In genomic region chr4:64087675-64088074, GRCm38 (mm10) we compare ENCODE assay signal across 21 mouse cellular contexts. TPM values are rescaled to one million over a fixed set of nuclear protein-coding genes. Genes with fewer than 3 reads are reported as not detected.
DNase-seq lines count a peak whose midpoint lies in the region; TF ChIP-seq lines count a peak whose summit lies in the region.
"Had no signal": no experiment of that assay in that cellular context is flagged by ENCODE, and none has a peak within 500 bp of the region (broad histone marks: within the 10 kb centered on the region; RNA-seq: fewer than 3 reads in every experiment).

No protein-coding gene starts in this region.

- H3K9me3 ChIP-seq in CH12.LX (replicated peaks; ENCODE audit: low read length), result no peaks in the 10 kb centered on the region
- H3K9me3 ChIP-seq: G1E; heart, embryonic 12.5 days; heart, embryonic 15.5 days; hindbrain, embryonic 15.5 days had no signal

- no peaks in the 10 kb centered on the region for H3K27me3 ChIP-seq in CH12.LX (replicated peaks)
- H3K27me3 ChIP-seq: heart, embryonic 12.5 days; heart, embryonic 15.5 days; hindbrain, embryonic 15.5 days had no signal

- dilution Hi-C loops in CH12.LX (cut with MboI; ENCODE audit: extremely low pct_ligation_motif_present, extremely low pct_unique_long_range_greater_than_20kb, low sequenced_read_pairs), result no loop called here

- peak; percentile 95 for TF ChIP-seq EP300 in CH12.LX (IDR thresholded peaks at IDR 0.05; ENCODE audit: low read length)

- no peak for TF ChIP-seq RAD21 in CH12.LX (IDR thresholded peaks at IDR 0.05; ENCODE audit: low read depth, low read length)

- no peak for TF ChIP-seq POLR2A in CH12.LX (IDR thresholded peaks at IDR 0.05; ENCODE audit: low read depth, low read length)

- intact Hi-C loops in left cerebral cortex, adult 2 months (cut with DNase I), result no loop called here

- peaks cover 0 to 10% of the 10 kb centered on the region in 2 experiments; a peak in 2 of 4 replicates for H3K4me1 ChIP-seq in CH12.LX (ENCODE audit: control insufficient read depth in 1 of 2, insufficient read depth in 2 of 2)
- H3K4me1 ChIP-seq: heart, embryonic 12.5 days; heart, embryonic 15.5 days; hindbrain, embryonic 15.5 days had no signal

- no peaks in the 10 kb centered on the region for H3K36me3 ChIP-seq in CH12.LX (replicated peaks in 1 of 2; ENCODE audit: control insufficient read depth in 1 of 2, insufficient read depth in 1 of 2, low read length in 1 of 2)
- H3K36me3 ChIP-seq: G1E; heart, embryonic 12.5 days; heart, embryonic 15.5 days; hindbrain, embryonic 15.5 days had no signal

- H3K27ac ChIP-seq in CH12.LX (ENCODE audit: insufficient read depth, low read depth), result no peak overlapping the region
- H3K27ac ChIP-seq in left cerebral cortex, adult 2 months, result no peak overlapping the region
- H3K27ac ChIP-seq: heart, embryonic 15.5 days; hindbrain, embryonic 15.5 days had no signal

- no peak overlapping the region for H3K4me3 ChIP-seq in CH12.LX (replicated peaks in 1 of 3; ENCODE audit: low read depth in 2 of 3, low read length in 2 of 3, poor library complexity in 1 of 3)
- no peak overlapping the region for H3K4me3 ChIP-seq in left cerebral cortex, adult 2 months
- H3K4me3 ChIP-seq: heart, embryonic 12.5 days; heart, embryonic 15.5 days; hindbrain, embryonic 15.5 days had no signal

- in situ Hi-C loops in CH12.LX (cut with MboI; ENCODE audit: low pct_ligation_motif_present, low pct_unique_long_range_greater_than_20kb, low sequenced_read_pairs), result no loop called here

- H3K9ac ChIP-seq in CH12.LX (ENCODE audit: insufficient read depth, low read depth), result no peak overlapping the region
- H3K9ac ChIP-seq: forebrain, postnatal 0 days; heart, embryonic 12.5 days; heart, embryonic 15.5 days; hindbrain, embryonic 15.5 days had no signal

- TF ChIP-seq CTCF in CH12.LX (conservative IDR thresholded peaks at IDR 0.05 in 1 of 2, IDR thresholded peaks at IDR 0.05 in 1 of 2; ENCODE audit: low read depth in 2 of 2, low read length in 2 of 2), result no peak
- TF ChIP-seq CTCF in left cerebral cortex, adult 2 months (IDR thresholded peaks at IDR 0.05), result no peak

- DNase-seq in 3134 (ENCODE audit: extremely low read depth, insufficient read length, low spot score), result peak; percentile 49
- DNase-seq in 3T3-L1 (ENCODE audit: low read depth, low spot score), result peak; percentile 88
- peak; percentile 70 for DNase-seq in CH12.LX (ENCODE audit: extremely low read depth)
- DNase-seq in brain, adult 2 months (ENCODE audit: low read depth, low spot score), result peak; percentile 48
- no peak for DNase-seq in left cerebral cortex, adult 2 months (ENCODE audit: extremely low spot score in 1 of 2, low spot score in 2 of 2)
- no peak for DNase-seq in cerebellum, adult 8-10 months
- DNase-seq in neural tube, embryonic 10.5 days (ENCODE audit: extremely low spot score, low spot score), result no peak
- DNase-seq: adrenal gland, postnatal 25 days; cerebellum, adult 11 months; cerebellum, adult 9-10 months; cerebellum, postnatal 14 days; forebrain, postnatal 0 days; gastrocnemius, postnatal 25 days; heart, adult 18-20 months; heart, postnatal 10 days; heart, postnatal 36 days; kidney, adult 2 months had no signal

- H3K79me2 ChIP-seq in CH12.LX (replicated peaks; ENCODE audit: control insufficient read depth, extremely low read depth, insufficient read depth, poor library complexity, severe bottlenecking), result no peaks in the 10 kb centered on the region

- no peak overlapping the region for H3K4me2 ChIP-seq in CH12.LX (ENCODE audit: insufficient read depth, low read depth, poor library complexity, severe bottlenecking)
- H3K4me2 ChIP-seq: heart, embryonic 12.5 days; heart, embryonic 15.5 days; hindbrain, embryonic 15.5 days had no signal

TF ChIP-seq in CH12.LX, 34 proteins besides CTCF, POLR2A, EP300 and RAD21:
- peak; percentile 97 for TF ChIP-seq JUN (IDR thresholded peaks at IDR 0.05; ENCODE audit: insufficient read depth, low read depth, low read length)
- peak; percentile 33; the same call in 1 of the 2 replicates for TF ChIP-seq BHLHE40 (IDR thresholded peaks at IDR 0.05; ENCODE audit: low read depth, low read length)
- TF ChIP-seq ETS1 (conservative IDR thresholded peaks at IDR 0.05; ENCODE audit: low read depth, low read length), result peak; percentile 70
- TF ChIP-seq UBTF (IDR thresholded peaks at IDR 0.05; ENCODE audit: low read depth, low read length), result no peak
- TF ChIP-seq NELFE (IDR thresholded peaks at IDR 0.05; ENCODE audit: low read depth, low read length), result no peak
- TF ChIP-seq JUND (conservative IDR thresholded peaks at IDR 0.05; ENCODE audit: low read depth, low read length), result peak; percentile 98
- TF ChIP-seq IRF4 (IDR thresholded peaks at IDR 0.05; ENCODE audit: low read depth, low read length), result peak; percentile 94
- TF ChIP-seq ZMIZ1 (IDR thresholded peaks at IDR 0.05; ENCODE audit: low read depth, low read length), result no peak

RNA-seq across cellular contexts. Expression of gene Tnc, which starts 40.9 kb away (rescaled TPM):
- 0.13 TPM in 2 replicates for total RNA-seq in CH12.LX (2012; rRNA removed)
- not detected in 2 replicates for total RNA-seq in CH12.LX (2014; rRNA removed)
- polyA plus RNA-seq in CH12.LX (2012; ENCODE audit: insufficient read length, low read depth), result 0.98 and 1.2 TPM in 2 replicates
- 1 to 10 TPM; 2.8 to 3.4 TPM for total RNA-seq in left cerebral cortex, adult 2 months (2021)
- polyA plus RNA-seq: G1E had no signal

Comparison
In these comparisons a context has a peak if more than half of its experiments do, and no peak if none do; other contexts are left out.
1. DNase-seq: peak in 3134 (single experiment), 3T3-L1 (single experiment), CH12.LX (single experiment) and brain, adult 2 months (single experiment); none in left cerebral cortex, adult 2 months (0 of 2), cerebellum, adult 8-10 months (single experiment) and neural tube, embryonic 10.5 days (single experiment).